Mouse (Mus musculus) ES-E14 (cell line): Measurements from ENCODE around the gene Wdr35. TPM values are rescaled to one million over a fixed set of nuclear protein-coding genes. Genes with fewer than 3 reads are reported as not detected.
A peak's percentile ranks its signal among the peaks of the same experiment; 100 is the strongest.

Source experiments
- DNase-seq: peaks from one replicate; pipeline ENCODE4 v3.0.0-alpha.2; 2013; ENCODE audit warnings: low read depth, low spot score
- H3K27ac ChIP-seq: 2 replicates; pipeline ENCODE4 v1.5.1; 2012; ENCODE audit warnings: low read depth, mild to moderate bottlenecking, low read length, moderate library complexity, mixed read lengths; ENCODE audit not compliant: poor library complexity, insufficient read depth, severe bottlenecking
- H3K36me3 ChIP-seq: 2 replicates; pipeline ENCODE4 v1.6.1; 2012; ENCODE audit warnings: mild to moderate bottlenecking, low read length, moderate library complexity, mixed read lengths; ENCODE audit not compliant: control insufficient read depth, poor library complexity, insufficient read depth, severe bottlenecking
- H3K4me1 ChIP-seq, 2 experiments: fragments of 150-350 bp in 1 of 2; sonication (generic) in 1 of 2; 2 replicates each; pipeline ENCODE4 v1.6.1; 2012; ENCODE audit warnings: low read length in 2 of 2, mild to moderate bottlenecking in 1 of 2, mixed read lengths in 1 of 2; ENCODE audit not compliant: control insufficient read depth in 2 of 2, insufficient read depth in 2 of 2, poor library complexity in 1 of 2
- H3K4me3 ChIP-seq, 2 experiments: fragments of 150-350 bp in 1 of 2; sonication (generic) in 1 of 2; 2 replicates each; pipeline ENCODE4 v1.5.1; 2012; ENCODE audit warnings: low read length in 2 of 2, low read depth in 1 of 2, mild to moderate bottlenecking in 1 of 2, mixed read lengths in 1 of 2; ENCODE audit not compliant: insufficient read depth in 1 of 2, poor library complexity in 1 of 2, severe bottlenecking in 1 of 2
- H3K9ac ChIP-seq: 2 replicates; pipeline ENCODE4 v1.6.1; 2012; ENCODE audit warnings: low read depth, mild to moderate bottlenecking, low read length, mixed read lengths; ENCODE audit not compliant: poor library complexity, insufficient read depth, severe bottlenecking
- H3K9me3 ChIP-seq: fragments of 150-350 bp; sonication (generic); 2 replicates; pipeline ENCODE4 v1.6.1; 2012; ENCODE audit warnings: low read depth, mild to moderate bottlenecking, low read length; ENCODE audit not compliant: control insufficient read depth, insufficient read depth
- CHD2 ChIP-seq: IDR thresholded peaks from 2 replicates; pipeline ENCODE4 v1.6.1; 2014; ENCODE audit warnings: mild to moderate bottlenecking, low read depth, low read length, inconsistent platforms
- HCFC1 ChIP-seq: IDR thresholded peaks from 2 replicates; pipeline ENCODE4 v1.6.1; 2012; ENCODE audit warnings: low read length, inconsistent platforms, borderline replicate concordance; ENCODE audit not compliant: insufficient read depth
- MAFK ChIP-seq: IDR thresholded peaks from 2 replicates; pipeline ENCODE4 v1.6.1; 2014; ENCODE audit warnings: mild to moderate bottlenecking, low read depth, low read length, inconsistent platforms; ENCODE audit not compliant: insufficient read depth
- ZC3H11A ChIP-seq: IDR thresholded peaks from 2 replicates; pipeline ENCODE4 v1.6.1; 2012; ENCODE audit warnings: low read depth, mild to moderate bottlenecking, inconsistent platforms, low read length, borderline replicate concordance
- ZNF384 ChIP-seq: IDR thresholded peaks from 2 replicates; pipeline ENCODE4 v1.6.1; 2012; ENCODE audit warnings: low read depth, low read length, inconsistent platforms
- in situ Hi-C, 2 experiments: fragments of 600-800 bp; cut with MboI; formaldehyde crosslinking; loops; one replicate each; pipeline ENCODE4 v1.15.1; 2025; ENCODE audit warnings: low sequenced_read_pairs in 2 of 2, inconsistent platforms in 1 of 2; ENCODE audit not compliant: unreplicated experiment in 2 of 2
- total RNA-seq: library from RNA; depleted of rRNA; stranded (reverse); fragments of 300-350 nt; gene quantifications from 2 replicates; pipeline ENCODE4 v1.2.3, GENCODE M21; 2012; rRNA removed

The Wdr35 gene
- 22.3 and 27.1 TPM in 2 replicates for total RNA-seq

- peak within 1 kb of the TSS; percentile 85 to 93 for H3K4me3 ChIP-seq
- in situ Hi-C loops: no loop called here
- H3K9me3 ChIP-seq: no peaks in the 10 kb centered on the region
- DNase-seq: peak; percentile 77
- H3K4me1 ChIP-seq: no peaks in the 10 kb centered on the region
- peaks cover 4% of the 10 kb centered on the region for H3K36me3 ChIP-seq
- H3K9ac ChIP-seq: peak within 1 kb of the TSS; percentile 77
- TF ChIP-seq MAFK (no peak), ZNF384 (no peak), ZC3H11A (no peak), HCFC1 (no peak), CHD2 (no peak)
- no peak within 1 kb of the TSS for H3K27ac ChIP-seq
These were observed at the start of gene Wdr35 for GRCm38 (mm10) chr12:8973820-8974465. Gene Wdr35 (plus strand): TSS chr12:8973892.

- no peak overlapping the region for H3K27ac ChIP-seq
- H3K9me3 ChIP-seq: no peaks in the 10 kb centered on the region
- in situ Hi-C loops: no loop called here
- peaks cover 2 to 9% of the 10 kb centered on the region in 2 experiments; a peak in 3 of 4 replicates for H3K4me1 ChIP-seq
- DNase-seq: no peak
- no peak overlapping the region for H3K9ac ChIP-seq
- peaks cover 4% of the 10 kb centered on the region for H3K36me3 ChIP-seq
- no peak overlapping the region for H3K4me3 ChIP-seq
- TF ChIP-seq MAFK (no peak), ZNF384 (no peak), HCFC1 (no peak), CHD2 (no peak), ZC3H11A (no peak)
These were observed 46.0 kb upstream of the Wdr35 start for GRCm38 (mm10) chr12:8927652-8928051.

GRCm38 (mm10) chr12:8928766-8929165 is 44.9 kb upstream of the Wdr35 start:
- no peaks in the 10 kb centered on the region for H3K9me3 ChIP-seq
- H3K4me3 ChIP-seq: no peak overlapping the region
- H3K36me3 ChIP-seq: peaks cover 8% of the 10 kb centered on the region
- TF ChIP-seq HCFC1 (no peak), MAFK (no peak), ZNF384 (no peak), CHD2 (no peak), ZC3H11A (no peak)
- no peak for DNase-seq
- in situ Hi-C loops: no loop called here
- no peak overlapping the region for H3K27ac ChIP-seq
- H3K9ac ChIP-seq: no peak overlapping the region
- H3K4me1 ChIP-seq: peaks cover 2% of the 10 kb centered on the region in 2 experiments; a peak in 3 of 4 replicates

- DNase-seq: no peak
- TF ChIP-seq ZNF384 (no peak), ZC3H11A (no peak), HCFC1 (no peak), MAFK (no peak), CHD2 (no peak)
- Histone ChIP-seq H3K4me1 (no peaks in the 10 kb centered on the region; a peak in 1 of 4 replicates), H3K9ac (no peak overlapping the region), H3K9me3 (no peaks in the 10 kb centered on the region), H3K36me3 (peaks cover 20% of the 10 kb centered on the region), H3K27ac (no peak overlapping the region), H3K4me3 (no peak overlapping the region)
- in situ Hi-C loops: no loop called here
These were observed 42.6 kb upstream of the Wdr35 start for GRCm38 (mm10) chr12:8931083-8931482.
